Mouse (Mus musculus) kidney, postnatal 25 days (tissue): ENCODE results near the gene Thumpd3.

ENCODE experiments used
- DNase-seq, 2 experiments: peaks; one replicate each; pipeline ENCODE4 v3.0.0; 2021; ENCODE audit warnings: mixed read lengths in 2 of 2

Gene Thumpd3

GRCm38 (mm10) chr6:113079492-113079891, 33.5 kb downstream of the Thumpd3 start:
- DNase-seq = peak; percentile 32 to 50

GRCm38 (mm10) chr6:113082229-113082628, 36.2 kb downstream of the Thumpd3 start:
- peak; percentile 55 to 58 for DNase-seq

DNA sequence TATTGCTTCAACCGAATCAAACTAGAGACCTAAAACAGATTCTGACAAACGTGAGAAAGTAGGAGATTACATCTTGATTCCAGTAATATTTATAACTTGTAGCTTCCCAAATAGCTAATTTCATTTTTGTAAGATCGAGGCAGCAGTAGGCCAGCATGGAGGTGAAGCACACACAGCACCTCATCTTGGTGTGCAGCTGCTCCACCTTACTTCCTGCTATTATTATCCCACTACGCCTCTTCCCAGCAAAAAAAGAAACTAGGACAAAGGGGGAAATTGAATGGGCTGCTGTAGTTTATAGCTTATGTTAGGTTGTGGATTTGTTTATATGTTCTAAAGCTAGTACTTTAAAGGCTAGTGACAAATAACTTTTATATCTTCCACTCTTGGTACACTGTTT, 38.6 kb downstream of the Thumpd3 start:
- DNase-seq = no peak

- no peak for DNase-seq
Observed at GRCm38 (mm10) chr6:113093206-113093605, 47.2 kb downstream of the Thumpd3 start.

GRCm38 (mm10) chr6:113095547-113095946, 49.5 kb downstream of the Thumpd3 start:
- no peak for DNase-seq

GRCm38 (mm10) chr6:113097662-113098061, 51.6 kb downstream of the Thumpd3 start:
- peak in 1 of 2 experiments; percentile 34 for DNase-seq

DNA sequence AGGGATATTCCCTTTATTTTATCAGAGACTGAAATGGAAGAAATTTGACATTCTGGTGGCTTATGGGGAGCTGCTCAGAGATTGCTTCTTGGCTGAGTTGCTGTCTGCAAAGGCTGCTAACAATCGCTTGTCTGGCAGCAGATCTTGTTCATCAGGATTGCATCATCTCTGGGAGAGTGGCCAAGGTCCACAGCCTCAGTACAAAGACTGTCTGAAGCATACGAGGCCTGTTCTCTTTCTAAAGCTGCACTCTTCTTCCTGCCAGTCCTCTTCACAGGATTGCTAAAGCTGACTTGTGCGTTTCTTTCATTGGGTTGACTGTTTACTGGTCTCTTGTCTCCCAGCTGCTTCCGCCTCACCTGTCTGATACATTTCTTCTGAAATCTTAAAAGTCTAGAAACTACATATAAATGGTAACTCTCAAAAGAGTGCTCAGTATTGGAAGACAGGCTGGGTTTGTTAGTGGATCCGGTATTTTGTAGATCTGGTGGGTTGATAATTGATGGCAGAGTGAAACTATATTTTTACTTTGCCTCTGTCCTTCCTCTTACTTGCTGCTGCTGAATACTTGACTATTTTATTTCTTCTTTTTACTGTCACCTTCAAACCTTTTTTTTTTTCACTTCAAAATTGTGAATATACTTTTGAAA, 53.7 kb downstream of the Thumpd3 start:
- peak; percentile 93 to 96 for DNase-seq

- DNase-seq = no peak
Observed at GRCm38 (mm10) chr6:113102541-113102940, 56.5 kb downstream of the Thumpd3 start.

GRCm38 (mm10) chr6:113103765-113104164, 57.7 kb downstream of the Thumpd3 start:
- DNase-seq = peak; percentile 55 to 79

DNA sequence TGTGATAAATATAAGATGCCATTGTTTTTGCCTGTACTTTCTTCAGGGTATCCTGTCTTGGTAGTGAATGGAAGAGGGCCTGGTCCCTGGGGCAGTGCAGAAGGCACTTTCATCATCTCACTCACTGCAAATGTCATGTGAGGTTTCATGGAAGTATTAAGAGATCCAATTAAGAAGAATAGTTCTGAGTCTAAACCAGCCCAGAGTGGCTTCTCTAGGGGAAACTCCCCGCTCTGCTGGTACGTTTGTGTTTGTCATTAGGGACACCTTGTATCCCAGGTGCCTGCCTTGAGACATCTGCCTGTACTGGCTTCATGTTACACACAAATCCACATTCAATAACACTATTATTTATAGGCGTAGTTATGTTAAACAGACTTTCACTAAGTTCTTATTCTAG, 63.4 kb downstream of the Thumpd3 start:
- DNase-seq = no peak

DNA sequence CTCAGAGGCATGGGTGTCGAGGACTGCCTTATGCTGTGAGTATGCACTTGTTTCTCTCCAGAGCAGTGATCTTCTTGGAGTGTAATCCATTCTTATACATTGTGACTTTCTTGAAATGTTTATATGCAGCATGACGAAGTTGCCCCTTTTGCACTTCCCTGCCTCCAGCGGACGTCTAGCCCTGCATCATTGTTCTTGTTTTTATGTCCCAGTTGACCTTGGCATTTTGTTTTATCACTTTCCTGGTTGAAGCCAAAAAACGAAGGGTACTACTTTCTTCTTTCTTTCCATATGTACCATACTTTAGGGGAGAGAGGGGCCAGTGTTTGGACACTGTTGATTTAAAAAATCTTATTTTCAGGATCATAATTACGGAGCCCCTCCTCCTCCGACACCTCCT, 63.9 kb downstream of the Thumpd3 start:
- no peak for DNase-seq
